Comparison of ENCODE assay signal across 17 mouse cellular contexts in the genomic region with DNA sequence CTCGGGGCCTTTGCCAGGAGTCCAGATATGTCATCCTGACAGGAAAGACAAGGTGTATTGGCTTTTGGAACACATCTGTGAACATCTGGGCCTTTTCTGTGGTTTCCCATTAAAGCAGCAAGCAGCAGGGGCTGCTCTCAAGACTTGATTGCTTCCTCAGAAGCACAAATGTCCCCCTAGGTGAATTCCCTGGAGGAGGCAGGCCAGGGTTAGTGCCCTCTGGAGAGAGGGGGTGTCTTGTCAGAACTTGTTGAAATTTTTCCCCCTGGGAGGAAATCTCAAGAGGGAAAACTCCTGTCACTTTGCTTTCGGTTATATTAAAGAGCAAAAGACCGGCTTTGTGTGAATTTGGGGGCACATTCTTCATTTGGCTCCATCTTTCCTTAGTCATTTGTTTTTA. TPM values are rescaled to one million over a fixed set of nuclear protein-coding genes. Genes with fewer than 3 reads are reported as not detected.
DNase-seq lines count a peak whose midpoint lies in the region; ATAC-seq and TF ChIP-seq lines count a peak whose summit lies in the region.
"Had no signal": no experiment of that assay in that cellular context is flagged by ENCODE, and none has a peak within 500 bp of the region (broad histone marks: within the 10 kb centered on the region; RNA-seq: fewer than 3 reads in every experiment).

No protein-coding gene starts in this region.

- DNase-seq in embryonic facial prominence, embryonic 14.5 days (ENCODE audit: low spot score) = peak; percentile 30
- DNase-seq in embryonic facial prominence, embryonic 10.5 days (ENCODE audit: low spot score) = no peak
- no peak for DNase-seq in midbrain, postnatal 0 days (ENCODE audit: low spot score)
- no peak for DNase-seq in lung, adult 2 months
- no peak for DNase-seq in gastrocnemius, adult 8-10 months (ENCODE audit: low spot score in 2 of 2)
- DNase-seq: cerebellum, postnatal 36 days; gastrocnemius, postnatal 36 days; kidney, adult 18-20 months; kidney, postnatal 14 days; thymus, adult 2 months had no signal

- no peak overlapping the region for H3K4me3 ChIP-seq in embryonic facial prominence, embryonic 14.5 days (ENCODE audit: low read depth, low read length)
- no peak overlapping the region for H3K4me3 ChIP-seq in embryonic facial prominence, embryonic 10.5 days
- H3K4me3 ChIP-seq in cortical plate, adult 2 months (ENCODE audit: insufficient read depth, low read length) = peak overlapping the region; percentile 65
- H3K4me3 ChIP-seq in hindbrain, embryonic 16.5 days (ENCODE audit: low read length) = peak overlapping the region; percentile 74
- peak overlapping the region; percentile 81 for H3K4me3 ChIP-seq in midbrain, postnatal 0 days (ENCODE audit: low read depth, low read length)
- H3K4me3 ChIP-seq in lung, adult 2 months (replicated peaks; ENCODE audit: extremely low read depth, low read depth, low read length) = no peak overlapping the region
- H3K4me3 ChIP-seq in heart, embryonic 11.5 days (ENCODE audit: low read depth, low read length) = no peak overlapping the region
- H3K4me3 ChIP-seq: embryonic facial prominence, embryonic 12.5 days; heart, embryonic 13.5 days; lung, embryonic 15.5 days had no signal

- H3K36me3 ChIP-seq in embryonic facial prominence, embryonic 14.5 days (ENCODE audit: control insufficient read depth, insufficient read depth, low read length) = no peaks in the 10 kb centered on the region
- no peaks in the 10 kb centered on the region for H3K36me3 ChIP-seq in embryonic facial prominence, embryonic 10.5 days (replicated peaks)
- no peaks in the 10 kb centered on the region for H3K36me3 ChIP-seq in hindbrain, embryonic 16.5 days (ENCODE audit: control insufficient read depth, insufficient read depth, low read length)
- H3K36me3 ChIP-seq in midbrain, postnatal 0 days (ENCODE audit: insufficient read depth, low read length) = no peaks in the 10 kb centered on the region
- H3K36me3 ChIP-seq in heart, embryonic 11.5 days (ENCODE audit: control insufficient read depth, insufficient read depth, low read length) = no peaks in the 10 kb centered on the region
- H3K36me3 ChIP-seq: embryonic facial prominence, embryonic 12.5 days; heart, embryonic 13.5 days; lung, embryonic 15.5 days had no signal

- ATAC-seq in embryonic facial prominence, embryonic 14.5 days (ENCODE audit: low read depth) = no peak
- no peak for ATAC-seq in hindbrain, embryonic 16.5 days
- ATAC-seq in midbrain, postnatal 0 days (ENCODE audit: low FRiP score) = no peak
- ATAC-seq in heart, embryonic 11.5 days (replicated peaks; ENCODE audit: insufficient number of reproducible peaks, low FRiP score, low TSS enrichment) = no peak

- 44% methylated on average over 3 of the region's 3 CpGs for WGBS in embryonic facial prominence, embryonic 14.5 days
- WGBS in embryonic facial prominence, embryonic 10.5 days = 50% methylated on average over 3 of the region's 3 CpGs
- 34% methylated on average over 3 of the region's 3 CpGs for WGBS in hindbrain, embryonic 16.5 days
- WGBS in midbrain, postnatal 0 days = 28% methylated on average over 3 of the region's 3 CpGs
- WGBS in lung, adult 2 months = 51% methylated on average over 3 of the region's 3 CpGs
- 38% methylated on average over 3 of the region's 3 CpGs for WGBS in heart, embryonic 11.5 days (ENCODE audit: insufficient replicate concordance)

- H3K27me3 ChIP-seq in embryonic facial prominence, embryonic 14.5 days (replicated peaks; ENCODE audit: control insufficient read depth, insufficient read depth, low read length) = peaks cover 72% of the 10 kb centered on the region
- peaks cover 91% of the 10 kb centered on the region for H3K27me3 ChIP-seq in embryonic facial prominence, embryonic 10.5 days (replicated peaks; ENCODE audit: low read depth, poor library complexity, severe bottlenecking)
- H3K27me3 ChIP-seq in hindbrain, embryonic 16.5 days (replicated peaks; ENCODE audit: control insufficient read depth, insufficient read depth, low read length) = no peaks in the 10 kb centered on the region
- H3K27me3 ChIP-seq in midbrain, postnatal 0 days (ENCODE audit: insufficient read depth, low read length) = no peaks in the 10 kb centered on the region
- peaks cover 64% of the 10 kb centered on the region for H3K27me3 ChIP-seq in heart, embryonic 11.5 days (ENCODE audit: control insufficient read depth, insufficient read depth, low read length)

- no peak overlapping the region for H3K27ac ChIP-seq in embryonic facial prominence, embryonic 14.5 days (replicated peaks; ENCODE audit: low read depth, low read length)
- H3K27ac ChIP-seq in embryonic facial prominence, embryonic 10.5 days (replicated peaks) = no peak overlapping the region
- H3K27ac ChIP-seq in cortical plate, adult 2 months (ENCODE audit: insufficient read depth, low read length) = 0 out of 2 replicates have a peak overlapping the region, but pooled peaks have one; percentile 35
- peak overlapping the region; percentile 97 for H3K27ac ChIP-seq in hindbrain, embryonic 16.5 days (ENCODE audit: low read depth, low read length)
- peak overlapping the region; percentile 99 for H3K27ac ChIP-seq in midbrain, postnatal 0 days (ENCODE audit: low read depth, low read length)
- H3K27ac ChIP-seq in heart, embryonic 11.5 days (ENCODE audit: low read depth, low read length) = no peak overlapping the region
- H3K27ac ChIP-seq: embryonic facial prominence, embryonic 12.5 days; heart, embryonic 13.5 days; lung, embryonic 15.5 days had no signal

- H3K9ac ChIP-seq in embryonic facial prominence, embryonic 14.5 days (ENCODE audit: low read depth, low read length) = no peak overlapping the region
- H3K9ac ChIP-seq in hindbrain, embryonic 16.5 days (ENCODE audit: low read depth, low read length) = peak overlapping the region; percentile 79
- peak overlapping the region; percentile 97 for H3K9ac ChIP-seq in midbrain, postnatal 0 days (replicated peaks; ENCODE audit: low read length, poor library complexity, severe bottlenecking)
- no peak overlapping the region for H3K9ac ChIP-seq in heart, embryonic 11.5 days (ENCODE audit: low read depth, low read length)
- H3K9ac ChIP-seq: embryonic facial prominence, embryonic 12.5 days; heart, embryonic 13.5 days; lung, embryonic 15.5 days had no signal

- no peak overlapping the region for H3K4me2 ChIP-seq in embryonic facial prominence, embryonic 14.5 days (ENCODE audit: low read depth, low read length)
- peak overlapping the region; percentile 61 for H3K4me2 ChIP-seq in hindbrain, embryonic 16.5 days (ENCODE audit: low read length)
- H3K4me2 ChIP-seq in midbrain, postnatal 0 days (ENCODE audit: low read depth, low read length, poor library complexity, severe bottlenecking) = peak overlapping the region; percentile 79
- H3K4me2 ChIP-seq in heart, embryonic 11.5 days = no peak overlapping the region
- H3K4me2 ChIP-seq: embryonic facial prominence, embryonic 12.5 days; heart, embryonic 13.5 days; lung, embryonic 15.5 days had no signal

- TF ChIP-seq POLR2A in cortical plate, adult 2 months (IDR thresholded peaks at IDR 0.05; ENCODE audit: extremely low read depth, insufficient read depth, low read length) = no peak
- no peak for TF ChIP-seq POLR2A in lung, adult 2 months (IDR thresholded peaks at IDR 0.05; ENCODE audit: borderline replicate concordance, extremely low read depth, low read depth, low read length)

- 0 out of 2 replicates have a peak, but pooled peaks cover 3% of the 10 kb centered on the region for H3K4me1 ChIP-seq in embryonic facial prominence, embryonic 14.5 days (ENCODE audit: control insufficient read depth, insufficient read depth, low read length)
- H3K4me1 ChIP-seq in embryonic facial prominence, embryonic 10.5 days = peaks cover 22% of the 10 kb centered on the region
- peaks cover 6% of the 10 kb centered on the region for H3K4me1 ChIP-seq in cortical plate, adult 2 months (ENCODE audit: control insufficient read depth, insufficient read depth, low read length)
- peaks cover 26% of the 10 kb centered on the region for H3K4me1 ChIP-seq in hindbrain, embryonic 16.5 days (ENCODE audit: control insufficient read depth, insufficient read depth, low read depth, low read length)
- peaks cover 14% of the 10 kb centered on the region; the same call in 1 of the 2 replicates for H3K4me1 ChIP-seq in midbrain, postnatal 0 days (ENCODE audit: insufficient read depth, low read length)
- H3K4me1 ChIP-seq in lung, adult 2 months (ENCODE audit: control insufficient read depth, insufficient read depth, low read length) = 0 out of 2 replicates have a peak, but pooled peaks cover 2% of the 10 kb centered on the region
- no peaks in the 10 kb centered on the region for H3K4me1 ChIP-seq in heart, embryonic 11.5 days (ENCODE audit: control insufficient read depth, insufficient read depth, low read length)

- no peak for TF ChIP-seq CTCF in cortical plate, adult 2 months (IDR thresholded peaks at IDR 0.05; ENCODE audit: extremely low read depth, insufficient read depth, low read length)
- no peak for TF ChIP-seq CTCF in midbrain, postnatal 0 days (IDR thresholded peaks at IDR 0.05)
- TF ChIP-seq CTCF in lung, adult 2 months (IDR thresholded peaks at IDR 0.05; ENCODE audit: insufficient read depth, low read length) = no peak

- no peaks in the 10 kb centered on the region for H3K9me3 ChIP-seq in embryonic facial prominence, embryonic 14.5 days (ENCODE audit: control insufficient read depth, low read length)
- H3K9me3 ChIP-seq in embryonic facial prominence, embryonic 10.5 days = no peaks in the 10 kb centered on the region
- no peaks in the 10 kb centered on the region for H3K9me3 ChIP-seq in hindbrain, embryonic 16.5 days (ENCODE audit: control insufficient read depth, low read length)
- H3K9me3 ChIP-seq in midbrain, postnatal 0 days (ENCODE audit: low read length) = no peaks in the 10 kb centered on the region
- no peaks in the 10 kb centered on the region for H3K9me3 ChIP-seq in heart, embryonic 11.5 days (replicated peaks; ENCODE audit: control insufficient read depth, low read length)
- H3K9me3 ChIP-seq: embryonic facial prominence, embryonic 12.5 days; heart, embryonic 13.5 days; lung, embryonic 15.5 days had no signal

RNA-seq across cellular contexts. Expression of a gene that starts 1.9 kb away (rescaled TPM):
- 0.63 and 0.84 TPM in 2 replicates for polyA plus RNA-seq in embryonic facial prominence, embryonic 14.5 days (2014; fragmentation: Nextera tagmentation; extraction: Ambion mirVana)
- 0.14 and 0.25 TPM in 2 replicates for polyA plus RNA-seq in embryonic facial prominence, embryonic 10.5 days (2016; fragmentation: Nextera tagmentation; extraction: Ambion mirVana)
- 20.4 and 21.8 TPM in 2 replicates for polyA plus RNA-seq in cortical plate, adult 2 months (2012; rRNA removed)
- 11.7 and 13.1 TPM in 2 replicates for polyA plus RNA-seq in hindbrain, embryonic 16.5 days (2015; fragmentation: Nextera tagmentation; extraction: Ambion mirVana)
- total RNA-seq in midbrain, postnatal 0 days (2014; rRNA removed) = 63.0 and 64.6 TPM in 2 replicates
- polyA plus RNA-seq in midbrain, postnatal 0 days (2015; fragmentation: Nextera tagmentation; extraction: Ambion mirVana) = 14.3 and 15.1 TPM in 2 replicates
- polyA plus RNA-seq in lung, adult 2 months (2012; rRNA removed) = 0.05 TPM in 1 of 2 replicates, not detected in the other
- under 1 TPM in 3 of 4 experiments, not detected in 1; 0.02 to 0.11 (median 0.04) TPM for total RNA-seq in gastrocnemius, adult 8-10 months (2022)
- 0.08 and 0.10 TPM in 2 replicates for polyA plus RNA-seq in heart, embryonic 11.5 days (2014; fragmentation: Nextera tagmentation; extraction: Ambion mirVana)
- total RNA-seq: gastrocnemius, postnatal 36 days; liver, adult 2 months had no signal
- polyA plus RNA-seq: heart, embryonic 13.5 days; liver, adult 2 months; lung, embryonic 15.5 days had no signal

Comparison
In these comparisons a context has a peak if more than half of its experiments do, and no peak if none do; other contexts are left out.
1. H3K27ac ChIP-seq: peak in cortical plate, adult 2 months (single experiment), hindbrain, embryonic 16.5 days (single experiment) and midbrain, postnatal 0 days (single experiment); none in embryonic facial prominence, embryonic 14.5 days (single experiment), embryonic facial prominence, embryonic 10.5 days (single experiment) and heart, embryonic 11.5 days (single experiment).
2. H3K4me2 ChIP-seq: peak in hindbrain, embryonic 16.5 days (single experiment) and midbrain, postnatal 0 days (single experiment); none in embryonic facial prominence, embryonic 14.5 days (single experiment) and heart, embryonic 11.5 days (single experiment).
3. H3K4me3 ChIP-seq: peak in cortical plate, adult 2 months (single experiment), hindbrain, embryonic 16.5 days (single experiment) and midbrain, postnatal 0 days (single experiment); none in embryonic facial prominence, embryonic 14.5 days (single experiment), embryonic facial prominence, embryonic 10.5 days (single experiment), lung, adult 2 months (single experiment) and heart, embryonic 11.5 days (single experiment).
4. H3K9ac ChIP-seq: peak in hindbrain, embryonic 16.5 days (single experiment) and midbrain, postnatal 0 days (single experiment); none in embryonic facial prominence, embryonic 14.5 days (single experiment) and heart, embryonic 11.5 days (single experiment).